Mouse (Mus musculus): ENCODE measurements around the gene Gpx5. TPM values are rescaled to one million over a fixed set of nuclear protein-coding genes. Genes with fewer than 3 reads are reported as not detected.
A peak's percentile ranks its signal among the peaks of the same experiment; 100 is the strongest.
"Not testable (repeated sequence)": the region's sequence is repeated elsewhere in the genome, so short reads cannot be mapped to it uniquely, and the experiment has no call there.

Gpx5 gene
- polyA plus RNA-seq, 1 experiment from 2014 or later = not detected

GRCm38 (mm10) chr13:21253569-21253968 is 39.0 kb downstream of the Gpx5 start:
- no peak overlapping the region for H3K9ac ChIP-seq (ENCODE audit: low read depth, low read length)
- H3K27ac ChIP-seq (ENCODE audit: low read depth, low read length) = no peak overlapping the region
- H3K27me3 ChIP-seq (replicated peaks; ENCODE audit: control insufficient read depth, insufficient read depth, low read length) = 0 out of 2 replicates have a peak, but pooled peaks cover 3% of the 10 kb centered on the region
- peak overlapping the region; percentile 35 for H3K4me2 ChIP-seq (replicated peaks; ENCODE audit: low read depth)
- H3K9me3 ChIP-seq (ENCODE audit: control insufficient read depth) = no peaks in the 10 kb centered on the region
- H3K36me3 ChIP-seq (ENCODE audit: control insufficient read depth, insufficient read depth) = no peaks in the 10 kb centered on the region
- 10% methylated on average over 12 of the region's 12 CpGs for WGBS
- H3K4me3 ChIP-seq (ENCODE audit: low read depth, low read length) = peak overlapping the region; percentile 10; the same call in 1 of the 2 replicates
- TF ChIP-seq CTCF (IDR thresholded peaks at IDR 0.05; ENCODE audit: low read depth) = no peak
- no peak for ATAC-seq
- H3K4me1 ChIP-seq (replicated peaks; ENCODE audit: control insufficient read depth, insufficient read depth, low read length) = no peaks in the 10 kb centered on the region

GRCm38 (mm10) chr13:21253040-21253439 is 39.5 kb downstream of the Gpx5 start:
- no peaks in the 10 kb centered on the region for H3K36me3 ChIP-seq (ENCODE audit: control insufficient read depth, insufficient read depth)
- no peak for ATAC-seq
- TF ChIP-seq CTCF (IDR thresholded peaks at IDR 0.05; ENCODE audit: low read depth) = no peak
- no peak overlapping the region for H3K4me2 ChIP-seq (replicated peaks; ENCODE audit: low read depth)
- no peak overlapping the region for H3K4me3 ChIP-seq (ENCODE audit: low read depth, low read length)
- no peaks in the 10 kb centered on the region for H3K9me3 ChIP-seq (ENCODE audit: control insufficient read depth)
- H3K9ac ChIP-seq (ENCODE audit: low read depth, low read length) = no peak overlapping the region
- WGBS = 53% methylated on average over 5 of the region's 5 CpGs
- 0 out of 2 replicates have a peak, but pooled peaks cover 2% of the 10 kb centered on the region for H3K27me3 ChIP-seq (replicated peaks; ENCODE audit: control insufficient read depth, insufficient read depth, low read length)
- H3K4me1 ChIP-seq (replicated peaks; ENCODE audit: control insufficient read depth, insufficient read depth, low read length) = no peaks in the 10 kb centered on the region
- no peak overlapping the region for H3K27ac ChIP-seq (ENCODE audit: low read depth, low read length)

GRCm38 (mm10) chr13:21250074-21250681 is 42.4 kb downstream of the Gpx5 start:
- Histone ChIP-seq H3K27me3 (replicated peaks; ENCODE audit: control insufficient read depth, insufficient read depth, low read length) (no peaks in the 10 kb centered on the region), H3K4me1 (replicated peaks; ENCODE audit: control insufficient read depth, insufficient read depth, low read length) (no peaks in the 10 kb centered on the region), H3K9ac (ENCODE audit: low read depth, low read length) (no peak overlapping the region), H3K27ac (ENCODE audit: low read depth, low read length) (no peak overlapping the region), H3K36me3 (ENCODE audit: control insufficient read depth, insufficient read depth) (no peaks in the 10 kb centered on the region), H3K4me2 (replicated peaks; ENCODE audit: low read depth) (no peak overlapping the region), H3K9me3 (ENCODE audit: control insufficient read depth) (no peaks in the 10 kb centered on the region), H3K4me3 (ENCODE audit: low read depth, low read length) (no peak overlapping the region)
- no peak for TF ChIP-seq CTCF (IDR thresholded peaks at IDR 0.05; ENCODE audit: low read depth)
- 59% methylated on average over 9 of the region's 9 CpGs for WGBS
- ATAC-seq = no peak

GRCm38 (mm10) chr13:21249022-21249421 is 43.5 kb downstream of the Gpx5 start:
- no peaks in the 10 kb centered on the region for H3K27me3 ChIP-seq (replicated peaks; ENCODE audit: control insufficient read depth, insufficient read depth, low read length)
- TF ChIP-seq CTCF (IDR thresholded peaks at IDR 0.05; ENCODE audit: low read depth) = no peak
- ATAC-seq = no peak
- WGBS = 51% methylated on average over 4 of the region's 4 CpGs
- H3K4me3 ChIP-seq (ENCODE audit: low read depth, low read length) = no peak overlapping the region
- H3K36me3 ChIP-seq (ENCODE audit: control insufficient read depth, insufficient read depth) = no peaks in the 10 kb centered on the region
- no peak overlapping the region for H3K27ac ChIP-seq (ENCODE audit: low read depth, low read length)
- H3K4me1 ChIP-seq (replicated peaks; ENCODE audit: control insufficient read depth, insufficient read depth, low read length) = no peaks in the 10 kb centered on the region
- no peak overlapping the region for H3K4me2 ChIP-seq (replicated peaks; ENCODE audit: low read depth)
- no peaks in the 10 kb centered on the region for H3K9me3 ChIP-seq (ENCODE audit: control insufficient read depth)
- no peak overlapping the region for H3K9ac ChIP-seq (ENCODE audit: low read depth, low read length)

- 0 out of 2 replicates have a peak, but pooled peaks cover 4% of the 10 kb centered on the region for H3K4me1 ChIP-seq (replicated peaks; ENCODE audit: control insufficient read depth, insufficient read depth, low read length)
- H3K9ac ChIP-seq (ENCODE audit: low read depth, low read length) = no peak overlapping the region
- no peak overlapping the region for H3K27ac ChIP-seq (ENCODE audit: low read depth, low read length)
- no peaks in the 10 kb centered on the region for H3K36me3 ChIP-seq (ENCODE audit: control insufficient read depth, insufficient read depth)
- no peaks in the 10 kb centered on the region for H3K9me3 ChIP-seq (ENCODE audit: control insufficient read depth)
- no peak overlapping the region; the same call in 1 of the 2 replicates for H3K4me2 ChIP-seq (replicated peaks; ENCODE audit: low read depth)
- H3K27me3 ChIP-seq (replicated peaks; ENCODE audit: control insufficient read depth, insufficient read depth, low read length) = no peaks in the 10 kb centered on the region
- TF ChIP-seq CTCF (IDR thresholded peaks at IDR 0.05; ENCODE audit: low read depth) = no peak
- H3K4me3 ChIP-seq (ENCODE audit: low read depth, low read length) = no peak overlapping the region
- peak; percentile 34; the same call in 1 of the 2 replicates for ATAC-seq
- 40% methylated on average over 2 of the region's 2 CpGs for WGBS
These were observed 46.3 kb downstream of the Gpx5 start for GRCm38 (mm10) chr13:21246276-21246675.

- not testable (repeated sequence) for H3K4me2 ChIP-seq (replicated peaks; ENCODE audit: low read depth); H3K9me3 ChIP-seq (ENCODE audit: control insufficient read depth); H3K4me3 ChIP-seq (ENCODE audit: low read depth, low read length); H3K4me1 ChIP-seq (replicated peaks; ENCODE audit: control insufficient read depth, insufficient read depth, low read length); H3K36me3 ChIP-seq (ENCODE audit: control insufficient read depth, insufficient read depth); H3K9ac ChIP-seq (ENCODE audit: low read depth, low read length); H3K27ac ChIP-seq (ENCODE audit: low read depth, low read length); H3K27me3 ChIP-seq (replicated peaks; ENCODE audit: control insufficient read depth, insufficient read depth, low read length)
- peak; percentile 50 for ATAC-seq
- WGBS = 31% methylated on average over 1 of the region's 1 CpGs
These were observed 47.6 kb downstream of the Gpx5 start for GRCm38 (mm10) chr13:21244967-21245366.
